Mouse (Mus musculus) gastrocnemius, postnatal 4 days (tissue): Measurements from ENCODE around the gene Asic4. TPM values are rescaled to one million over a fixed set of nuclear protein-coding genes. Genes with fewer than 3 reads are reported as not detected.
A peak's percentile ranks its signal among the peaks of the same experiment; 100 is the strongest.

Source experiments
- DNase-seq, 2 experiments: peaks; one replicate each; pipeline ENCODE4 v3.0.0; 2021 to 2022; ENCODE audit warnings: low spot score in 2 of 2, mixed read lengths in 2 of 2
- long read RNA-seq, 2 experiments: library from polyadenylated mRNA; stranded (forward); transcript quantifications; one replicate each; pipeline ENCODE4 v2.0.0; 2021
- total RNA-seq, 2 experiments: library from RNA; stranded (reverse); gene quantifications; 2 replicates each; pipeline ENCODE4 v1.2.3; 2021

The Asic4 gene
- under 1 TPM in 1 of 2 experiments, not detected in 1; 0.13 TPM for total RNA-seq
- long read RNA-seq, experiment 1: 0 reads
- long read RNA-seq, experiment 2: 0 reads

GRCm38 (mm10) chr1:75450314-75451005, at the start of gene Asic4:
Gene Asic4 (plus strand): TSS chr1:75450436.
- DNase-seq: no peak

GRCm38 (mm10) chr1:75400493-75401115, 49.6 kb upstream of the Asic4 start:
- DNase-seq: no peak

- no peak for DNase-seq
These were observed 44.7 kb upstream of the Asic4 start for GRCm38 (mm10) chr1:75405547-75405946.

GRCm38 (mm10) chr1:75406173-75406572, 44.1 kb upstream of the Asic4 start:
- DNase-seq: no peak

GRCm38 (mm10) chr1:75407056-75407455, 43.2 kb upstream of the Asic4 start:
- no peak for DNase-seq

GRCm38 (mm10) chr1:75408210-75408609, 42.0 kb upstream of the Asic4 start:
- DNase-seq: no peak

GRCm38 (mm10) chr1:75409950-75410349, 40.3 kb upstream of the Asic4 start:
- DNase-seq: no peak

GRCm38 (mm10) chr1:75412196-75412595, 38.0 kb upstream of the Asic4 start:
- DNase-seq: no peak

GRCm38 (mm10) chr1:75413749-75414148, 36.5 kb upstream of the Asic4 start:
- no peak for DNase-seq

GRCm38 (mm10) chr1:75421794-75422193, 28.4 kb upstream of the Asic4 start:
- DNase-seq: no peak

- DNase-seq: no peak
These were observed 27.9 kb upstream of the Asic4 start for GRCm38 (mm10) chr1:75422216-75422822.

- DNase-seq: no peak
These were observed 27.3 kb upstream of the Asic4 start for GRCm38 (mm10) chr1:75422823-75423471.

GRCm38 (mm10) chr1:75423780-75424390, 26.4 kb upstream of the Asic4 start:
- no peak for DNase-seq

GRCm38 (mm10) chr1:75425796-75426471, 24.3 kb upstream of the Asic4 start:
- DNase-seq: no peak

GRCm38 (mm10) chr1:75435475-75436328, 14.5 kb upstream of the Asic4 start, which contains the start of gene Gmppa:
Gene Gmppa (plus strand): TSS chr1:75435930.
- peak in 1 of 2 experiments; percentile 82 for DNase-seq

GRCm38 (mm10) chr1:75438782-75439181, 11.5 kb upstream of the Asic4 start:
- DNase-seq: no peak

GRCm38 (mm10) chr1:75440661-75441060, 9.6 kb upstream of the Asic4 start:
- no peak for DNase-seq

GRCm38 (mm10) chr1:75441471-75441996, 8.7 kb upstream of the Asic4 start:
- peak in 1 of 2 experiments; percentile 14 for DNase-seq

- DNase-seq: no peak
These were observed 8.1 kb upstream of the Asic4 start for GRCm38 (mm10) chr1:75442171-75442570.
